Mouse (Mus musculus) heart, adult 2 months (tissue): ENCODE results near the gene Pgpep1l.

Experiments used
- CTCF ChIP-seq: fragments of 200-600 bp; IDR thresholded peaks from 2 replicates; pipeline ENCODE4 v1.8.1; 2022; ENCODE audit warnings: antibody characterized with exemption, mild to moderate bottlenecking, moderate library complexity
- EP300 ChIP-seq: fragments of 200-500 bp; IDR thresholded peaks from 2 replicates; pipeline ENCODE4 v1.6.1; 2011; ENCODE audit warnings: low read depth, low read length, control low read depth; ENCODE audit not compliant: insufficient read depth
- POLR2A ChIP-seq: fragments of 200-500 bp; IDR thresholded peaks from 2 replicates; pipeline ENCODE4 v1.6.1; 2011; ENCODE audit warnings: mild to moderate bottlenecking, low read depth, low read length, control low read depth; ENCODE audit not compliant: insufficient read depth

DNA sequence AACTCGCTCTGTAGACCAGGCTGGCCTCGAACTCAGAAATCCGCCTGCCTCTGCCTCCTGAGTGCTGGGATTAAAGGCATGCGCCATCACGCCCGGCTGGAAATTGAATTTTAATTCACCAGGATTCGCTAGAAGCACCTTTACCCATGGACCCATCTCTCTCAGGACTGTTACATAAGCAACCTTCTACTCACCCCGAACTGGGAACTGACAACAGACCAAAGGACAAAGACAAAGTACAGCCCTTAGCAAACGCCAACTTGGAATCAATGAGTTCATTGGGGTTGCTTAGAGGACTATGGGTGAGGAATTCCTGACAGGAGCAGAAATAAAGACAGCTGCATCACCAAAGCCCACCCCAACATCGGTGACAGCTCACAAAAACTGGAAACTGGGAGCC is 8.6 kb upstream of the Pgpep1l start:
- TF ChIP-seq CTCF, result no peak
- no peak for TF ChIP-seq POLR2A
- TF ChIP-seq EP300, result no peak
